Mouse (Mus musculus) G1E (cell line): ENCODE measurements around the gene Spp2. TPM values are rescaled to one million over a fixed set of nuclear protein-coding genes. Genes with fewer than 3 reads are reported as not detected.
"Not testable (repeated sequence)": the region's sequence is repeated elsewhere in the genome, so short reads cannot be mapped to it uniquely, and the experiment has no call there.

Source experiments
- ATAC-seq: 2 replicates; pipeline ENCODE4 v1.8.0; 2016; ENCODE audit warnings: mild to moderate bottlenecking; ENCODE audit not compliant: insufficient number of reproducible peaks, poor library complexity, low FRiP score, severe bottlenecking; ENCODE audit errors: extremely low read depth
- DNase-seq: peaks from one replicate; pipeline ENCODE4 v3.0.0; 2012; ENCODE audit warnings: low spot score
- H3K27me3 ChIP-seq: 2 replicates; pipeline ENCODE4 v1.6.1; 2012; ENCODE audit warnings: mild to moderate bottlenecking, low read length, inconsistent platforms; ENCODE audit not compliant: insufficient read depth
- H3K36me3 ChIP-seq: replicated peaks from 2 replicates; pipeline ENCODE3; 2012; ENCODE audit warnings: mild to moderate bottlenecking, inconsistent platforms
- H3K4me1 ChIP-seq: 2 replicates; pipeline ENCODE4 v1.6.1; 2012; ENCODE audit warnings: low read depth, low read length, inconsistent platforms, mixed read lengths; ENCODE audit not compliant: insufficient read depth
- H3K4me3 ChIP-seq: 2 replicates; pipeline ENCODE4 v1.5.1; 2012; ENCODE audit warnings: low read depth, mild to moderate bottlenecking, inconsistent platforms, low read length, moderate library complexity, mixed read lengths
- H3K9me3 ChIP-seq: replicated peaks from 2 replicates; pipeline ENCODE4 v1.6.1; 2012; ENCODE audit warnings: inconsistent platforms
- CTCF ChIP-seq: IDR thresholded peaks from 2 replicates; pipeline ENCODE4 v1.5.1; 2012; ENCODE audit warnings: low read depth, low read length, inconsistent platforms, mixed read lengths
- GATA1 ChIP-seq: IDR thresholded peaks from 2 replicates; pipeline ENCODE4 v1.6.1; 2012; ENCODE audit warnings: borderline replicate concordance, low read length, inconsistent platforms, mixed read lengths
- GATA2 ChIP-seq: IDR thresholded peaks from 2 replicates; pipeline ENCODE4 v1.6.1; 2012; ENCODE audit warnings: low read depth, low read length, inconsistent platforms, borderline replicate concordance
- POLR2AphosphoS5 ChIP-seq: IDR thresholded peaks from 2 replicates; pipeline ENCODE4 v1.6.1; 2012; ENCODE audit warnings: low read depth, low read length, inconsistent platforms; ENCODE audit not compliant: insufficient replicate concordance
- TAL1 ChIP-seq: conservative IDR thresholded peaks from 2 replicates; pipeline ENCODE4 v1.6.1; 2012; ENCODE audit warnings: low read depth, low read length, inconsistent platforms, mixed read lengths
- polyA plus RNA-seq: library from polyadenylated mRNA; stranded (reverse); fragments of >175 nt; gene quantifications from 2 replicates; pipeline ENCODE4 v1.2.3, GENCODE M21; 2012
- total RNA-seq, 2 experiments: library from RNA; stranded (forward) in 1 of 2; stranded (reverse) in 1 of 2; fragments of 200-1000 nt in 1 of 2; fragments of >200 nt in 1 of 2; fragmentation: Nextera tagmentation in 1 of 2; gene quantifications; 2 replicates each; pipeline ENCODE4 v1.2.3; 2014 to 2017

Spp2 gene
- total and polyA plus RNA-seq, 3 experiments: not detected

DNA sequence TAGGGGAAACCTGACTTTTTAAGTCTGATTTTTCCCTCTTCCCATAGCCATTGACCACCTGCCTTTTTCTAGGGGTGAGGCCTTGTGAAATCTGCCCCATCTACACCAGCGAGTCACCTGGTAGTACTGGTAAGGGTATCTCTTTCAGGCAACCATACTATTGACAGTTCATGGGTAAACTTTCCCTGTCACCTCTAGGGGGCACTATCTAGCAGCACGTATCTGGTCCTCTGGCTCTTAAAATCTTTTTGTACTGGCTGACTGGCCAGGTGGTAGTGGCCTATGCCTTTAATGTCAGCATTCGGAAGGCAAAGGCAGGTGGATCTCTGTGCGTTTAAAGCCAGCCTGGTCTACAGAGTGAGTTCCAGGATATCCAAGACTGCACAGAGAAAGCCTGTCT, 38.6 kb downstream of the Spp2 start:
- Histone ChIP-seq H3K9me3 (no peaks in the 10 kb centered on the region), H3K27me3 (no peaks in the 10 kb centered on the region), H3K36me3 (no peaks in the 10 kb centered on the region), H3K4me1 (no peaks in the 10 kb centered on the region), H3K4me3 (no peak overlapping the region)
- no peak for ATAC-seq
- DNase-seq: peak; percentile 18
- TF ChIP-seq CTCF: peak; percentile 59
- TF ChIP-seq GATA1: no peak

DNA sequence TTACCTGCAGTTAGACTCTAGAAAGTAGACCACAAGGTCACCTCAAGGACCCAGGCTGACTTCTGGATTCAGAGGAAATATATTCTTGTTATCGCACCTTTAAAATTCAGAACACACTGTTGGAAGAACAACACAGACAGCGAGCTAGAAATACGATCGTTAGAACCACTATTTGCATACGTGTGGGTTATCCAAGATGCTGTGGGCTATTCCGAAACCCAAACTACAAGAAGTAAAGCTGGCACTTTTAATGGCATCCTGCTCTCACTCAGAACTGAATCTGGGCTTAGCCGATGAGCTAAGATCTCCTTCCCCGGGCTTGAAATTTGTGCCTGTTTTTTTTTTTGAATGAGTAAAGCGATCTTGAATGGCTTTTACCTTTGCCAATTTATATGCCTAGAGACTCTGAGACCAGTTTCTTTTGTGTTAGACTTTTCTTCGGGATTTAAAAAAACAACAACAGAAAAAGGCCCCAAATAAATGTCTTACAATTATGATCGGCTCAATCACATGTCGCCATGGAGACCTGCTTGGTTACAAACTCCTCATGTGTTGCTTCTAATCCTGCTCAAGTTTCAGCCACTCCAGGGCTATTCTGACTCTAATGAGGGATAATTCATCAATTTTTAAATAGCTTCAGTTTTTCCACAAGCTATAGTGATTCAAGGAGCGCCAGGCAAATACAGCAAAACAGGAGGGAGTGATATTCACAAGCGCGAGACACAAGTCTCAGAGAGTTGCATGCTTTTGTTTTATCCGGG, 39.7 kb downstream of the Spp2 start:
- Histone ChIP-seq H3K27me3 (no peaks in the 10 kb centered on the region; the same call in 1 of the 2 replicates), H3K9me3 (no peaks in the 10 kb centered on the region), H3K4me1 (no peaks in the 10 kb centered on the region), H3K4me3 (no peak overlapping the region), H3K36me3 (no peaks in the 10 kb centered on the region)
- no peak for DNase-seq
- no peak for ATAC-seq
- no peak for TF ChIP-seq GATA1
- no peak for TF ChIP-seq CTCF
- no peak for TF ChIP-seq TAL1
- no peak for TF ChIP-seq GATA2
- no peak for TF ChIP-seq POLR2AphosphoS5

DNA sequence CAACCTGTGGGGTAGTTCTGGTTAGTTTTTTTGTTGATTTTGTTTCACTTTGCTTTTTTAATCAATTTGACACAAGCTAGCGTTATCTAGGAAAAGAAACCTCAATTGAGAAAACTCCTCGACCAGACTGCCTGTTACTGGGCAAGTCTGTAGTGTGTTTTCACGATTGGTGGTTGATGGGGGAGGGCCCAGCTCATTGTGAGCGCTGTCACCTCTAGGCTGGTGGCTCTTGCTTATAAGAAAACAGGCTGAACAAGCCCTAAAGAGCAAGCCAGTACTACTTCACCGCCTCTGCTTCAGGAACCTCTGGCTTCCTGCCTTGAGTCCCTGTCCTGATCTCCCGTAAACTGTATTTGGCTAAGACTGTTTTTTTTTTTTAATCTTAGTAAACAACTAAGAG, 40.7 kb downstream of the Spp2 start:
- peaks cover 2% of the 10 kb centered on the region; the same call in 1 of the 2 replicates for H3K27me3 ChIP-seq
- H3K36me3 ChIP-seq: no peaks in the 10 kb centered on the region
- H3K4me1 ChIP-seq: 0 out of 2 replicates have a peak, but pooled peaks cover under 1% of the 10 kb centered on the region
- ATAC-seq (no peak), DNase-seq (no peak)
- H3K4me3 ChIP-seq: no peak overlapping the region
- H3K9me3 ChIP-seq: no peaks in the 10 kb centered on the region
- TF ChIP-seq TAL1 (no peak), GATA1 (no peak), GATA2 (no peak), POLR2AphosphoS5 (no peak), CTCF (no peak)

DNA sequence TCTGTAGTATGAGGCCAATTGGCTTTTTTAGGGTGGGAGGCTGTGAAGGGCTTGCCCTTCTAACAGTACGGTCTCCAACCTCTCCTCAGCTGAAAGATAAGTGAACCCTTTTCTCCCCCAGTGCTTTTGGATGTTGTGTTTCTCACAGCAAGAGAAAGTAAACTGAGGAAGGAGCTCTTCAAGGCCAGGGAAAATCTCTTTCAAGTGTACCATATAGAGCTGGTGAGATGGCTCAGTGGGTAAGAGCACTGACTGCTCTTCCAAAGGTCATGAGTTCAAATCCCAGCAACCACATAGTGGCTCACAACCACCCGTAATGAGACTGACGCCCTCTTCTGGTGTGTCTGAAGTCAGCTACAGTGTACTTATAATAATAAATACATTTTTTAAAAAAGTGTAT, 41.3 kb downstream of the Spp2 start:
- DNase-seq, H3K4me1 ChIP-seq, H3K27me3 ChIP-seq, H3K9me3 ChIP-seq, H3K4me3 ChIP-seq, H3K36me3 ChIP-seq, ATAC-seq: not testable (repeated sequence)

DNA sequence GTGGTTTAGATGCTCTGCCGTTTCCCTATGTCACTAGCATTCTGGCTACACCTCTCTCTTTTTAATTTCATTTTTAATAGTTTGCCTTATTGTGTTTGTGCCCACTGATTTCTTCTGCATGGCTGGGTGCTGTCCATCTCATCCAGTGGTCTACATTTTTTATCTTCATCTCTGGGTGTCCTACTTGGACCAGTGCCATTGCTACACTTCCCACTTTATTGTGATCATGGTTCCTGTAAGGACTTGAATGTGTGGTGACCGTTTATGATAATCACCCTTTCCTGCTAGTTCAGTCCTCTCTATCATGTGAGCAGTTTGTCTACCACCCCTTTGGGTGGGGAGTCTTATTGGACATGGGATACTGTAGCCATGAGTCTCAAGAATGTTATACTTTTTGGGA, 43.0 kb downstream of the Spp2 start:
- Histone ChIP-seq H3K9me3 (no peaks in the 10 kb centered on the region), H3K4me3 (no peak overlapping the region), H3K36me3 (no peaks in the 10 kb centered on the region), H3K4me1 (0 out of 2 replicates have a peak, but pooled peaks cover 2% of the 10 kb centered on the region), H3K27me3 (peaks cover 3% of the 10 kb centered on the region; the same call in 1 of the 2 replicates)
- no peak for DNase-seq
- TF ChIP-seq POLR2AphosphoS5 (no peak), TAL1 (no peak), GATA2 (no peak), CTCF (no peak), GATA1 (no peak)
- no peak for ATAC-seq

DNA sequence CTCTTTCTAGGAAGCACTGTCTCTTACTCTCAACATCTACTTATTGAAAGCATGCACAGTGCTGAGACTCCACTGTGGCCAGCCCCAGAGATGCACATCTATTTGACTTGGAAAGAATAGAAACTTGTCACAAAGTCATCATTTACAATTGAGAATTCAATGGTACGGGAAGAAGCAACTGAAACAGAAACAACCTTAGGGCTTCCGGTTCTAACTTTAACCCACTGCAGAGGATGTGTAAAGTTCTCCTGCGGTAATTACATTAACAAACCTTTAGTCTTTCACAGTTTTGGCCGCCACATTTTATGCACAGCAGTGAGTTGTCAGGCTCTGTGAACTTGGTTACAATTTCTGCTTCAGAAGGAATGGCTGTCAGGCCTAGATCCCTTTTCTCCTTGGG, 43.9 kb downstream of the Spp2 start:
- H3K4me1 ChIP-seq: 0 out of 2 replicates have a peak, but pooled peaks cover 2% of the 10 kb centered on the region
- no peak for TF ChIP-seq POLR2AphosphoS5
- no peak for TF ChIP-seq GATA1
- TF ChIP-seq CTCF: no peak
- no peak for TF ChIP-seq GATA2
- peaks cover 6% of the 10 kb centered on the region; the same call in 1 of the 2 replicates for H3K27me3 ChIP-seq
- no peaks in the 10 kb centered on the region for H3K36me3 ChIP-seq
- ATAC-seq (no peak), DNase-seq (no peak)
- H3K4me3 ChIP-seq: no peak overlapping the region
- no peaks in the 10 kb centered on the region for H3K9me3 ChIP-seq

DNA sequence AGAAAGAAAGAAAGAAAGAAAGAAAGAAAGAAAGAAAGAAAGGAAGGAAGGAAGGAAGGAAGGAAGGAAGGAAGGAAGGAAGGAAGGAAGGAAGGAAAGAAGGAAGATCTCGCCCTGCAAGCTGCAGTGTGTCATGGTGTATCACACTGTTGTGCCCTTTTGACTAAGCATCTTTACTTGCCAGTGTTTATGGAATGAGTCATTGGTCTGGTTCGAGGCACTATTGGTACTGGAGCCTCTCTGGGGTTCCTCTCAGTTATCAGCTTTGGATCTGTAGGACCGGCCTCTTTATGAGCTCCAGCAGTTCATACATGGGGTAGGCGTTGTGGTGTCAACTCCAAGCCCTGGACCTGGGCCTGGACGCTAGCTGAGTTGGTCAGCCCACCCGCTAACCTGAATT, 45.4 kb downstream of the Spp2 start:
- DNase-seq (no peak), ATAC-seq (no peak)
- no peak for TF ChIP-seq GATA2
- no peak for TF ChIP-seq GATA1
- TF ChIP-seq CTCF: no peak
- no peak for TF ChIP-seq TAL1
- TF ChIP-seq POLR2AphosphoS5: no peak
- Histone ChIP-seq H3K36me3 (no peaks in the 10 kb centered on the region), H3K27me3 (peaks cover 6% of the 10 kb centered on the region; the same call in 1 of the 2 replicates), H3K4me1 (peaks cover 2% of the 10 kb centered on the region; the same call in 1 of the 2 replicates), H3K9me3 (no peaks in the 10 kb centered on the region), H3K4me3 (no peak overlapping the region)
